Mouse (Mus musculus) heart, embryonic 13.5 days (tissue): ENCODE results near the gene Celf5. TPM values are rescaled to one million over a fixed set of nuclear protein-coding genes. Genes with fewer than 3 reads are reported as not detected.

ENCODE experiments used
- ATAC-seq: fragments of 200-750 bp; cut with Nextera tagmentation; 2 replicates; pipeline ENCODE4 v1.8.0; 2017; ENCODE audit warnings: moderate TSS enrichment; ENCODE audit not compliant: insufficient number of reproducible peaks, low FRiP score, low TSS enrichment; ENCODE audit errors: extremely low read depth
- H3K27ac ChIP-seq: fragments of 300-500 bp; sonication (generic); replicated peaks from 2 replicates; pipeline ENCODE4 v1.5.1; 2015; ENCODE audit warnings: moderate library complexity, mild to moderate bottlenecking, inconsistent platforms
- H3K27me3 ChIP-seq: fragments of 300-500 bp; sonication (generic); replicated peaks from 2 replicates; pipeline ENCODE4 v1.6.1; 2015; ENCODE audit warnings: mild to moderate bottlenecking, inconsistent platforms
- H3K36me3 ChIP-seq: fragments of 300-500 bp; sonication (generic); 2 replicates; pipeline ENCODE4 v1.6.1; 2015; ENCODE audit warnings: mild to moderate bottlenecking, inconsistent platforms
- H3K4me1 ChIP-seq: fragments of 300-500 bp; sonication (generic); 2 replicates; pipeline ENCODE4 v1.6.1; 2015; ENCODE audit warnings: inconsistent platforms
- H3K4me2 ChIP-seq: fragments of 300-500 bp; sonication (generic); 2 replicates; pipeline ENCODE4 v1.6.1; 2015; ENCODE audit warnings: inconsistent platforms, mild to moderate bottlenecking, moderate library complexity
- H3K4me3 ChIP-seq: fragments of 300-500 bp; sonication (generic); 2 replicates; pipeline ENCODE4 v1.5.1; 2015; ENCODE audit warnings: moderate library complexity, mild to moderate bottlenecking, inconsistent platforms
- H3K9ac ChIP-seq: fragments of 300-500 bp; sonication (generic); 2 replicates; pipeline ENCODE4 v1.6.1; 2015; ENCODE audit warnings: inconsistent platforms, mild to moderate bottlenecking, moderate library complexity
- H3K9me3 ChIP-seq: fragments of 300-500 bp; sonication (generic); 2 replicates; pipeline ENCODE4 v1.6.1; 2016; ENCODE audit warnings: inconsistent platforms
- WGBS: fragments of 180-500 bp; shearing (Covaris S2); methylation state at CpG from one replicate; pipeline ENCODE4 v1.1.7; 2015; ENCODE audit warnings: mixed read lengths; 5-methylcytosine and 5-hydroxymethylcytosine counted together
- polyA plus RNA-seq: library from polyadenylated mRNA; unstranded; fragments of >200 nt; fragmentation: Nextera tagmentation; extraction: Ambion mirVana; gene quantifications from 2 replicates; pipeline ENCODE4 v1.2.1, GENCODE M21; 2015

Gene Celf5
- polyA plus RNA-seq, 1 experiment from 2014 or later, result 0.16 TPM

GRCm38 (mm10) chr10:81496969-81497368, 14.5 kb upstream of the Celf5 start:
- peak overlapping the region; percentile 65 for H3K4me2 ChIP-seq
- peaks cover 26% of the 10 kb centered on the region for H3K4me1 ChIP-seq
- 29% methylated on average over 4 of the region's 4 CpGs for WGBS
- H3K9ac ChIP-seq, result peak overlapping the region; percentile 74
- H3K36me3 ChIP-seq, result peaks cover 17% of the 10 kb centered on the region
- ATAC-seq, result no peak
- H3K27me3 ChIP-seq, result no peaks in the 10 kb centered on the region
- H3K27ac ChIP-seq, result no peak overlapping the region
- peak overlapping the region; percentile 95 for H3K4me3 ChIP-seq
- no peaks in the 10 kb centered on the region for H3K9me3 ChIP-seq

GRCm38 (mm10) chr10:81496264-81496901, 13.9 kb upstream of the Celf5 start, which contains the start of gene Ncln:
Ncln (minus strand) TSS chr10:81496392.
- Histone ChIP-seq H3K9me3 (no peaks in the 10 kb centered on the region), H3K4me3 (peak within 1 kb of the TSS; percentile 95), H3K27me3 (no peaks in the 10 kb centered on the region), H3K4me1 (peaks cover 26% of the 10 kb centered on the region), H3K27ac (peak within 1 kb of the TSS; percentile 77), H3K36me3 (peaks cover 23% of the 10 kb centered on the region), H3K9ac (peak within 1 kb of the TSS; percentile 91), H3K4me2 (peak within 1 kb of the TSS; percentile 96)
- peak; percentile 93 for ATAC-seq
- under 1% methylated on average over 45 of the region's 45 CpGs for WGBS

- WGBS, result 2% methylated on average over 41 of the region's 41 CpGs
- peak overlapping the region; percentile 91 for H3K9ac ChIP-seq
- 0 out of 2 replicates have a peak, but pooled peaks have one; percentile 6 for ATAC-seq
- peak overlapping the region; percentile 95 for H3K4me3 ChIP-seq
- peaks cover 30% of the 10 kb centered on the region for H3K36me3 ChIP-seq
- no peaks in the 10 kb centered on the region for H3K27me3 ChIP-seq
- peak overlapping the region; percentile 96 for H3K4me2 ChIP-seq
- peaks cover 26% of the 10 kb centered on the region for H3K4me1 ChIP-seq
- H3K9me3 ChIP-seq, result no peaks in the 10 kb centered on the region
- peak overlapping the region; percentile 60; the same call in 1 of the 2 replicates for H3K27ac ChIP-seq
These were observed 13.2 kb upstream of the Celf5 start for GRCm38 (mm10) chr10:81495616-81496263.

GRCm38 (mm10) chr10:81495151-81495550, 12.6 kb upstream of the Celf5 start:
- no peak for ATAC-seq
- Histone ChIP-seq H3K4me1 (peaks cover 26% of the 10 kb centered on the region), H3K27ac (no peak overlapping the region), H3K36me3 (peaks cover 35% of the 10 kb centered on the region), H3K4me3 (peak overlapping the region; percentile 95), H3K9ac (peak overlapping the region; percentile 91), H3K27me3 (no peaks in the 10 kb centered on the region), H3K4me2 (peak overlapping the region; percentile 96), H3K9me3 (no peaks in the 10 kb centered on the region)
- WGBS, result 68% methylated on average over 6 of the region's 6 CpGs

- Histone ChIP-seq H3K9me3 (no peaks in the 10 kb centered on the region), H3K9ac (peak overlapping the region; percentile 91), H3K4me2 (peak overlapping the region; percentile 96), H3K36me3 (peaks cover 42% of the 10 kb centered on the region), H3K4me1 (peaks cover 26% of the 10 kb centered on the region), H3K27ac (no peak overlapping the region), H3K4me3 (peak overlapping the region; percentile 95), H3K27me3 (no peaks in the 10 kb centered on the region)
- 86% methylated on average over 11 of the region's 11 CpGs for WGBS
- no peak for ATAC-seq
These were observed 11.9 kb upstream of the Celf5 start for GRCm38 (mm10) chr10:81494260-81495041.

GRCm38 (mm10) chr10:81493601-81494220, 11.2 kb upstream of the Celf5 start:
- 0 out of 2 replicates have a peak overlapping the region, but pooled peaks have one; percentile 25 for H3K9ac ChIP-seq
- no peak overlapping the region for H3K4me3 ChIP-seq
- no peak for ATAC-seq
- WGBS, result 80% methylated on average over 8 of the region's 8 CpGs
- no peak overlapping the region for H3K4me2 ChIP-seq
- H3K9me3 ChIP-seq, result no peaks in the 10 kb centered on the region
- H3K36me3 ChIP-seq, result peaks cover 50% of the 10 kb centered on the region
- peaks cover 24% of the 10 kb centered on the region for H3K4me1 ChIP-seq
- no peaks in the 10 kb centered on the region for H3K27me3 ChIP-seq
- H3K27ac ChIP-seq, result no peak overlapping the region

- H3K27me3 ChIP-seq, result no peaks in the 10 kb centered on the region
- WGBS, result 91% methylated on average over 11 of the region's 11 CpGs
- ATAC-seq, result no peak
- peaks cover 33% of the 10 kb centered on the region for H3K4me1 ChIP-seq
- peaks cover 60% of the 10 kb centered on the region for H3K36me3 ChIP-seq
- no peaks in the 10 kb centered on the region for H3K9me3 ChIP-seq
- no peak overlapping the region for H3K4me2 ChIP-seq
- H3K9ac ChIP-seq, result no peak overlapping the region
- no peak overlapping the region for H3K4me3 ChIP-seq
- no peak overlapping the region for H3K27ac ChIP-seq
These were observed 10.2 kb upstream of the Celf5 start for GRCm38 (mm10) chr10:81492606-81493240.

GRCm38 (mm10) chr10:81491018-81491417, 8.5 kb upstream of the Celf5 start:
- 92% methylated on average over 9 of the region's 9 CpGs for WGBS
- Histone ChIP-seq H3K36me3 (peaks cover 77% of the 10 kb centered on the region), H3K4me2 (no peak overlapping the region), H3K9ac (no peak overlapping the region), H3K27me3 (no peaks in the 10 kb centered on the region), H3K9me3 (no peaks in the 10 kb centered on the region), H3K4me1 (peaks cover 32% of the 10 kb centered on the region), H3K4me3 (no peak overlapping the region), H3K27ac (no peak overlapping the region)
- ATAC-seq, result no peak

- WGBS, result 84% methylated on average over 14 of the region's 14 CpGs
- H3K4me2 ChIP-seq, result no peak overlapping the region
- H3K27ac ChIP-seq, result no peak overlapping the region
- H3K4me3 ChIP-seq, result no peak overlapping the region
- H3K36me3 ChIP-seq, result peaks cover 80% of the 10 kb centered on the region
- ATAC-seq, result no peak
- H3K9ac ChIP-seq, result no peak overlapping the region
- H3K4me1 ChIP-seq, result peaks cover 27% of the 10 kb centered on the region
- no peaks in the 10 kb centered on the region for H3K9me3 ChIP-seq
- H3K27me3 ChIP-seq, result no peaks in the 10 kb centered on the region
These were observed 7.4 kb upstream of the Celf5 start for GRCm38 (mm10) chr10:81489941-81490340.

- H3K9me3 ChIP-seq, result no peaks in the 10 kb centered on the region
- peak overlapping the region; percentile 40; the same call in 1 of the 2 replicates for H3K9ac ChIP-seq
- H3K4me3 ChIP-seq, result no peak overlapping the region
- peaks cover 74% of the 10 kb centered on the region for H3K36me3 ChIP-seq
- peaks cover 16% of the 10 kb centered on the region for H3K4me1 ChIP-seq
- WGBS, result 60% methylated on average over 11 of the region's 11 CpGs
- peak overlapping the region; percentile 59 for H3K27ac ChIP-seq
- no peak overlapping the region for H3K4me2 ChIP-seq
- ATAC-seq, result no peak
- H3K27me3 ChIP-seq, result peaks cover under 1% of the 10 kb centered on the region; the same call in 1 of the 2 replicates
These were observed 5.6 kb upstream of the Celf5 start for GRCm38 (mm10) chr10:81488081-81488480.
